Mouse (Mus musculus): ENCODE data around the gene Spata25.

DNA sequence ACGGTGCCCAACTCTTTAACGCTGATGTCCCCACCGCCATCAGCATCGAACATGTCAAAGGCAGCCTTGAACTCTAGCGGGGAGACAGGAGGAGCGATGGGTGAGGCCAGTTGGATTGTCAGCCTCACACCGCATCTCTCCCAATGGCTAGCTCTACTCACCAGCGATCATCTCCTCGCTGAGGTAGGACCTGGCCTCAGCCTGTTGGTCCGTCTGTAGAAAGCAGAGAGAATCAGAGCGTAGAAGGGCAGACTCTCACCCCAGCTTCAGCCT lies 50.4 kb downstream of the Spata25 start:
- TF ChIP-seq MAX (IDR thresholded peaks at IDR 0.05), result no peak
- no peak for TF ChIP-seq CTCF (IDR thresholded peaks at IDR 0.05; ENCODE audit: control insufficient read depth, insufficient read depth, insufficient read length)
- no peak for TF ChIP-seq CEBPB (IDR thresholded peaks at IDR 0.05; ENCODE audit: low read depth)
- TF ChIP-seq USF1 (IDR thresholded peaks at IDR 0.05; ENCODE audit: low read depth), result no peak
- TF ChIP-seq MYOD1 (IDR thresholded peaks at IDR 0.05; ENCODE audit: control insufficient read depth, insufficient read length, low read depth), result no peak
